Mouse (Mus musculus) cortical plate, adult 2 months (tissue): ENCODE measurements at regions not wholly inside any gene's neighbourhood (a gene's known extent, or its start where the extent isn't known, plus 50 kb on each side); places are given as distances from the start of the nearest gene placed in this dataset.

Source experiments
- H3K27ac ChIP-seq: fragments of 200-500 bp; 2 replicates; pipeline ENCODE4 v1.5.1; 2012; ENCODE audit warnings: low read length, control low read depth, inconsistent platforms; ENCODE audit not compliant: insufficient read depth
- H3K4me1 ChIP-seq: fragments of 200-500 bp; 2 replicates; pipeline ENCODE4 v1.6.1; 2011; ENCODE audit warnings: low read length; ENCODE audit not compliant: control insufficient read depth, insufficient read depth
- H3K4me3 ChIP-seq: fragments of 200-500 bp; 2 replicates; pipeline ENCODE4 v1.5.1; 2011; ENCODE audit warnings: mild to moderate bottlenecking, low read length, control low read depth; ENCODE audit not compliant: insufficient read depth
- CTCF ChIP-seq: fragments of 200-500 bp; IDR thresholded peaks from 2 replicates; pipeline ENCODE4 v1.5.1; 2011; ENCODE audit warnings: mild to moderate bottlenecking, control low read depth, low read length; ENCODE audit not compliant: insufficient read depth; ENCODE audit errors: extremely low read depth
- POLR2A ChIP-seq: fragments of 200-500 bp; IDR thresholded peaks from 2 replicates; pipeline ENCODE4 v1.6.1; 2011; ENCODE audit warnings: mild to moderate bottlenecking, low read length, control low read depth; ENCODE audit not compliant: insufficient read depth; ENCODE audit errors: extremely low read depth

DNA sequence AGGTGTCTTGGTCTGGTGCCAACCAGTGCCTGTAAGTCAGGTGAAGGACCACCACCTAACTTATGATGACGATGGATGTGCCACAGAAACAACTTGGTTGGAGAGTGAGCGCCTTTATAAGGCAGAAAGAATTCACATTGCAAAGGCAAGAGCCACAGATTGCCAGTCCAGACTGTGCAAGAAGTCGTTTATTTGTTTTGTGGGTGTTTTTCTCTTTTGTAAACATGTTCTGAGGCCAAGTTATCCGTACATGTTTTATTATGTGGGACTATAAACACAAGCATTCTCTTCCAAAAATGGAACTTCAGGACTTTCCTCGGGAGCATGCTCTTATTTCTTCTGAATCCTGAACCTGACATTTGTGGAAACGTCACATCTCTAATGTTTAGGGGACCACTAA lies 369.8 kb upstream of the Nt5c1b start:
- TF ChIP-seq POLR2A (no peak), CTCF (no peak)
- Histone ChIP-seq H3K27ac (no peak overlapping the region), H3K4me3 (no peak overlapping the region), H3K4me1 (no peaks in the 10 kb centered on the region)

- H3K4me3 ChIP-seq, result no peak overlapping the region
- no peak overlapping the region for H3K27ac ChIP-seq
- no peak for TF ChIP-seq CTCF
- no peak for TF ChIP-seq POLR2A
- no peaks in the 10 kb centered on the region for H3K4me1 ChIP-seq
Measured at GRCm38 (mm10) chr12:10008473-10008872, 361.3 kb upstream of the Nt5c1b start.

DNA sequence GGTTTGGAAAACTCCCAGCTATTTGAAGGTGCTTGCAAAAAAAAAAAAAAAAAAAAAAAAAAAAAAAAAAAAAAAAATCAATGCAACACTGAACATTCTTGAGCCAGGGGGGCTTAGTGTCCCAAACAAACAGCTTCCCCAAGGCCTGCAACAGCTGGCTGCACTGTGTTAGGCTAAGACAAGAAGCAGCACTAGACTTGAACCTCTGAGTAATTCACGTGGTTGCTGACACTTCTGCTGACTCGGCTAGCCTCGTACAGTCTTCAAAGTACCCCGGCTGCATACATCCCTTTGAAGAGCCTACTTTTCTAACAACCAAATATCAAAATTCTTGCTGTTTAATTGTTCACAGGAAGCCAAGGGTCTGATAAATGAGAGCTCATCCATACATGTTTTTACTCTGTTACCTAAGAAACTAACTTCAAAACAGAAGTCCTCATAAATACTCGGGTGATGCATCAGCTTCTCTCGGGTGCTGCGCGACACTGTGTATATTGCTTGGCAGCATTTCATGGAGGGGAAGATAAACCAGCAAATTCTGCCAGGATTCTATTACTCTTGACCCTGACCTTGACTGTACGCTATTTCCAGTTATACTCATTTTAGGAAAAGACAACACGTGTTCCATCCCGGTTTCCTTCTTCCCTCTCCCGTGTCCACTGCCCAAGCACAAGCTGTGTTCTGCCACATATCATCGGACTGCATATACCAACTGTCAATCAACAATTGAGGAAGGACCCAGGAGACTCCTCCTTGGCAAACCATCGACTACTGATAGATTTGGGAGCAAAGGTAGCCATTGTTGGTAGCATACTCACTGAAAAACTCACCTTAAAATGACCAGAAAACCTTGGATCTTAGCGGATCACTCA lies 352.8 kb upstream of the Nt5c1b start:
- no peaks in the 10 kb centered on the region for H3K4me1 ChIP-seq
- H3K27ac ChIP-seq, result no peak overlapping the region
- no peak overlapping the region for H3K4me3 ChIP-seq
- TF ChIP-seq POLR2A (no peak), CTCF (no peak)

DNA sequence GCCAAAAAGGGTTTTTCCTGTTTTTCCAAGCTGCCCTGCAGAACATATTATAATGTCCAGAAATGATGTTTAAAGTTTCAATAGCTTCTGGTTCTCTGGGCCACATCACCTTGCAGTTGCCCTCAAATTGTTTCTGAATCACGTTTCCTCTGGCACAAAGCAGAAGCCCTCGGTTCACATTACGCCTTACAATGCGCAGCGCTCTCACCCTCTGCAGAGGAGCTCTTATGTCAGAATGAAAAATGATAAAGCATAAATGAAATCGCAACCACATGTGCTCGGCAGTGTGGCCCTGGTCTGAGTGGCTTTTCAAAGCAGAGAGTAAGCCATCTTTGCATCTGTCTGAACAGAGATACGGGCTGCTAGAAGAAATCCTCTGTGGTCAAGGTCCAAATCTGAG lies 334.3 kb upstream of the Nt5c1b start:
- TF ChIP-seq CTCF (no peak), POLR2A (no peak)
- no peak overlapping the region for H3K4me3 ChIP-seq
- H3K27ac ChIP-seq, result no peak overlapping the region
- no peaks in the 10 kb centered on the region for H3K4me1 ChIP-seq

GRCm38 (mm10) chr12:10062006-10062514 lies 307.7 kb upstream of the Nt5c1b start:
- H3K27ac ChIP-seq, result no peak overlapping the region
- TF ChIP-seq POLR2A (no peak), CTCF (no peak)
- H3K4me1 ChIP-seq, result no peaks in the 10 kb centered on the region
- H3K4me3 ChIP-seq, result no peak overlapping the region

- H3K4me1 ChIP-seq, result no peaks in the 10 kb centered on the region
- no peak overlapping the region for H3K4me3 ChIP-seq
- no peak overlapping the region for H3K27ac ChIP-seq
- TF ChIP-seq CTCF (no peak), POLR2A (no peak)
Measured at GRCm38 (mm10) chr12:10078341-10078740, 291.4 kb upstream of the Nt5c1b start.

DNA sequence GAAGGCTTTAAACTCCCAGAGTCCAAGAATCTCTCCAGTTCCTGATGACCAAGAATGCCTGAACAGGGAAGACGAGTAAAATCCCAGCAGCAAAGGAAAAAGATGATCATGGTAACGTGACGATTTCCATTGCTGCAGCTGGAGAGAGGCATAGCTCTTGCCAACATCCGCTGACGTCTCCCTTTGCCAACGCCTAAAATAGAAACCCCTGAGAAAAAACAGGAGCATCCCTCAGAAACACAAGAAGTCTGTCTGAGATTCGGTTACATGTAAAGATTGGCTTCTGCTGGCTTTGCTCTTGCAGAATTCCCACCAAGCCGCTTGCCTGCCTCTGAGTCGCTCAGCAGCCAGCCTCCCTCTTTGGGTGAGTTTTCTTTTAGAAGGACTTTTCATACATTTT lies 290.3 kb upstream of the Nt5c1b start:
- no peak overlapping the region for H3K4me3 ChIP-seq
- H3K4me1 ChIP-seq, result no peaks in the 10 kb centered on the region
- H3K27ac ChIP-seq, result no peak overlapping the region
- TF ChIP-seq CTCF (no peak), POLR2A (no peak)

GRCm38 (mm10) chr12:10112874-10113453 lies 256.8 kb upstream of the Nt5c1b start:
- no peak for TF ChIP-seq CTCF
- no peak for TF ChIP-seq POLR2A

GRCm38 (mm10) chr12:10122102-10122501 lies 247.7 kb upstream of the Nt5c1b start:
- Histone ChIP-seq H3K27ac (no peak overlapping the region), H3K4me1 (no peaks in the 10 kb centered on the region), H3K4me3 (no peak overlapping the region)
- TF ChIP-seq POLR2A, result no peak
- TF ChIP-seq CTCF, result no peak

More at GRCm38 (mm10) chr12:10112874-10113453, 256.8 kb upstream of the Nt5c1b start:
- H3K4me3 ChIP-seq, result no peak overlapping the region
- H3K27ac ChIP-seq, result no peak overlapping the region
- no peaks in the 10 kb centered on the region for H3K4me1 ChIP-seq
